Mouse (Mus musculus) liver, embryonic 14.5 days (tissue): ENCODE data around the gene Vps72.

Experiments used
- CTCF ChIP-seq: IDR thresholded peaks from 2 replicates; pipeline ENCODE4 v1.5.1; 2016; ENCODE audit warnings: antibody characterized with exemption, low read depth, control low read depth
- EP300 ChIP-seq: IDR thresholded peaks from 2 replicates; pipeline ENCODE4 v1.6.1; 2016; ENCODE audit warnings: antibody characterized with exemption, low read depth

GRCm38 (mm10) chr3:95107898-95108297 lies 2.9 kb upstream of the Vps72 start:
- TF ChIP-seq CTCF: peak; percentile 33; the same call in 1 of the 2 replicates
- no peak for TF ChIP-seq EP300
